Mouse (Mus musculus) midbrain, embryonic 11.5 days (tissue): ENCODE data around the gene Arid3b. TPM values are rescaled to one million over a fixed set of nuclear protein-coding genes. Genes with fewer than 3 reads are reported as not detected.

Source experiments
- ATAC-seq: fragments of 200-750 bp; cut with Nextera tagmentation; 2 replicates; pipeline ENCODE4 v1.8.0; 2017; ENCODE audit warnings: moderate TSS enrichment, moderate library complexity; ENCODE audit not compliant: low FRiP score
- DNase-seq: peaks from one replicate; pipeline ENCODE4 v3.0.0; 2015; ENCODE audit warnings: low spot score; ENCODE audit errors: missing footprints
- H3K27ac ChIP-seq: fragments of 300-500 bp; sonication (generic); 2 replicates; pipeline ENCODE4 v1.5.1; 2014; ENCODE audit warnings: low read depth, low read length
- H3K27me3 ChIP-seq: fragments of 300-500 bp; sonication (generic); 2 replicates; pipeline ENCODE4 v1.6.1; 2014; ENCODE audit warnings: mild to moderate bottlenecking, low read length, moderate library complexity, mixed read lengths; ENCODE audit not compliant: control insufficient read depth, insufficient read depth
- H3K36me3 ChIP-seq: fragments of 300-500 bp; sonication (generic); 2 replicates; pipeline ENCODE4 v1.6.1; 2014; ENCODE audit warnings: mild to moderate bottlenecking, low read length, moderate library complexity, mixed read lengths; ENCODE audit not compliant: control insufficient read depth, insufficient read depth
- H3K4me1 ChIP-seq: fragments of 300-500 bp; sonication (generic); 2 replicates; pipeline ENCODE4 v1.6.1; 2014; ENCODE audit warnings: low read length; ENCODE audit not compliant: control insufficient read depth, insufficient read depth
- H3K4me2 ChIP-seq: fragments of 300-500 bp; sonication (generic); 2 replicates; pipeline ENCODE4 v1.6.1; 2014; ENCODE audit warnings: mild to moderate bottlenecking, moderate library complexity
- H3K4me3 ChIP-seq: fragments of 300-500 bp; sonication (generic); 2 replicates; pipeline ENCODE4 v1.5.1; 2014; ENCODE audit warnings: low read depth, low read length
- H3K9ac ChIP-seq: fragments of 300-500 bp; sonication (generic); 2 replicates; pipeline ENCODE4 v1.6.1; 2014; ENCODE audit warnings: low read length
- H3K9me3 ChIP-seq: fragments of 300-500 bp; sonication (generic); 2 replicates; pipeline ENCODE4 v1.6.1; 2016; ENCODE audit warnings: low read length; ENCODE audit not compliant: control insufficient read depth
- WGBS: fragments of 180-500 bp; shearing (Covaris S2); extraction: QIAGEN DNeasy Blood & Tissue Kit; methylation state at CpG from one replicate; pipeline ENCODE4 v1.1.7; 2014; 5-methylcytosine and 5-hydroxymethylcytosine counted together
- polyA plus RNA-seq: library from polyadenylated mRNA; unstranded; fragments of >200 nt; fragmentation: Nextera tagmentation; extraction: Ambion mirVana; gene quantifications from 2 replicates; pipeline ENCODE4 v1.2.1, GENCODE M21; 2014

Arid3b gene
- polyA plus RNA-seq, 1 experiment from 2014 or later: 25.7 TPM

DNA sequence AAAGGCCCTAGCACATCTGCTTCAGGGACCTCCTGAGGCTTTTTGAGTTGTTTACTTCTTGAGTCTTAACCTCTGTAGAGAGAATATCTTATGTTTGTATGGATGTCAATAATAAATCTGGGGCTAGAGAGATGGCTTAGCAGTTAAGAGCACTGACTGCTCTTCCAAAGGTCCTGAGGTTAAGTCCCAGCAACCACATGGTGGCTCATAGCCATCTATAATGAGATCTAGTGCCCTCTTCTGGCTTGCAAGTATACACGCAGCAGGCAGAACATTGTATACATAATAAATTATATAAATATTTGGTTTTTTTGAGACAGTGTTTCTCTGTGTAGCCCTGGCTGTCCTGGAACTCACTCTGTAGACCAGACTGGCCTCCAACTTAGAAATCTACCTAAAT is 62.4 kb downstream of the Arid3b start:
- no peak for DNase-seq
- H3K27me3 ChIP-seq: no peaks in the 10 kb centered on the region
- no peaks in the 10 kb centered on the region for H3K9me3 ChIP-seq
- no peak overlapping the region for H3K9ac ChIP-seq
- 9% methylated on average over 1 of the region's 1 CpGs for WGBS
- no peak overlapping the region for H3K27ac ChIP-seq
- no peaks in the 10 kb centered on the region for H3K4me1 ChIP-seq
- no peak for ATAC-seq
- no peaks in the 10 kb centered on the region for H3K36me3 ChIP-seq
- H3K4me3 ChIP-seq: no peak overlapping the region
- no peak overlapping the region for H3K4me2 ChIP-seq

- Histone ChIP-seq H3K9ac (no peak overlapping the region), H3K4me2 (no peak overlapping the region), H3K4me3 (no peak overlapping the region), H3K36me3 (no peaks in the 10 kb centered on the region), H3K9me3 (no peaks in the 10 kb centered on the region), H3K27ac (no peak overlapping the region), H3K4me1 (no peaks in the 10 kb centered on the region), H3K27me3 (no peaks in the 10 kb centered on the region)
- DNase-seq (no peak), ATAC-seq (no peak)
- 79% methylated on average over 3 of the region's 3 CpGs for WGBS
Observed at GRCm38 (mm10) chr9:57773754-57774153, 62.8 kb downstream of the Arid3b start.

DNA sequence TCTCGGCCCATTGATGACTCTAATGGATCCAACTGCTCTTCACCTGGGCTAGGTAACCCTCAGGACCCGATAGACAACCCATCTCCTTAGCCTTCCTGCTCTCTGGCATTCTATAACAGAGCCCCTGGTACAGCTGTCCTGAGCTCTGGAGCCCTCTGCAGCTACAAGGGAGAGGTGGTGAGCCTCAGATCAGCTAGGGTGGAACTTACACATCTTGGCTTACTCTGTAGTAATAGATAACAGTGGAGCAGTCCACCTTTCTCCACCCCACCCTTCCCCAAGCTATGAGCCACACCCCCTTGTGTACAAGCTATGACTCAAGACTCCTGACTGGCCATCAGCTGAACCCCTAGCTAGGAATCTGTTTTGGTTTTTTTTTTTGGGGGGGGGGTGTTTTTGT is 65.8 kb downstream of the Arid3b start:
- Histone ChIP-seq H3K4me2 (no peak overlapping the region), H3K4me3 (no peak overlapping the region), H3K9ac (no peak overlapping the region), H3K27ac (no peak overlapping the region), H3K36me3 (no peaks in the 10 kb centered on the region), H3K4me1 (peaks cover 4% of the 10 kb centered on the region), H3K27me3 (no peaks in the 10 kb centered on the region), H3K9me3 (no peaks in the 10 kb centered on the region)
- ATAC-seq (no peak), DNase-seq (no peak)
- 87% methylated on average over 2 of the region's 2 CpGs for WGBS

GRCm38 (mm10) chr9:57770214-57770613 is 66.4 kb downstream of the Arid3b start:
- DNase-seq: no peak
- H3K4me1 ChIP-seq: peaks cover 4% of the 10 kb centered on the region
- H3K9me3 ChIP-seq: no peaks in the 10 kb centered on the region
- H3K27me3 ChIP-seq: no peaks in the 10 kb centered on the region
- H3K4me3 ChIP-seq: no peak overlapping the region
- no peak overlapping the region for H3K27ac ChIP-seq
- ATAC-seq: no peak
- no peak overlapping the region for H3K4me2 ChIP-seq
- H3K36me3 ChIP-seq: no peaks in the 10 kb centered on the region
- no peak overlapping the region for H3K9ac ChIP-seq
- 97% methylated on average over 1 of the region's 1 CpGs for WGBS

DNA sequence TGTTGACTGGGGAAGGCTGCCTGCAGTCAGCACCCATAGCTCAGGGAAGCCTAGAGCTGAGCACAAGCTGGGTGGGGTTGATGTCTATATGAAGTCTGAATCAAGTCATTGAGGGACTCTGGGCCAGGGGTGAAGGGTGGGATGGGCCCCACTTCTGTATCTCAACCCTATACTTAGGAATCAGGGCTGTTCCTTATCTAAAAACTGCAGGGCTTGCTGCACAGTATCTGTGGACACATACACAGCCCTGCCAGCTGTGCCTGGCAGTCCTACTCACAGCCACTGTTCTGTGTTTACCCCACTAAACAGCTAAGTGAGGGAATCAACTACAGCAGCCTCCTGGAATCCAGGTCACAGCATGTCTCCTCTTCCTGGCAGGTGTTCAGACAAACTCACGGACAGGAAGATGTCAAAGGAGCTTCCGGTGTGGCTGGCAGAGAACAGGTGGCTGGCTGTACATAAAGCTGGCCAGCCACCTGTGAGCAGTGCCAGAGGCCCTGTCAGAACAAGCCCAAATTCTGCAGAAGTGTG is 67.0 kb downstream of the Arid3b start:
- Histone ChIP-seq H3K4me1 (peaks cover 4% of the 10 kb centered on the region), H3K36me3 (no peaks in the 10 kb centered on the region), H3K4me3 (no peak overlapping the region), H3K27me3 (no peaks in the 10 kb centered on the region), H3K9ac (no peak overlapping the region), H3K4me2 (no peak overlapping the region), H3K27ac (no peak overlapping the region), H3K9me3 (no peaks in the 10 kb centered on the region)
- no peak for DNase-seq
- 83% methylated on average over 2 of the region's 2 CpGs for WGBS
- no peak for ATAC-seq

- H3K9me3 ChIP-seq: no peaks in the 10 kb centered on the region
- peaks cover 20% of the 10 kb centered on the region for H3K4me1 ChIP-seq
- no peaks in the 10 kb centered on the region for H3K36me3 ChIP-seq
- 94% methylated on average over 4 of the region's 4 CpGs for WGBS
- DNase-seq (no peak), ATAC-seq (no peak)
- no peaks in the 10 kb centered on the region for H3K27me3 ChIP-seq
- H3K9ac ChIP-seq: no peak overlapping the region
- H3K4me3 ChIP-seq: no peak overlapping the region
- H3K4me2 ChIP-seq: no peak overlapping the region
- H3K27ac ChIP-seq: no peak overlapping the region
Observed at GRCm38 (mm10) chr9:57767231-57767630, 69.4 kb downstream of the Arid3b start.

GRCm38 (mm10) chr9:57766431-57766830 is 70.2 kb downstream of the Arid3b start:
- Histone ChIP-seq H3K27ac (no peak overlapping the region; the same call in 1 of the 2 replicates), H3K4me2 (peak overlapping the region; percentile 88), H3K9ac (peak overlapping the region; percentile 98), H3K4me1 (peaks cover 20% of the 10 kb centered on the region), H3K36me3 (peaks cover under 1% of the 10 kb centered on the region; the same call in 1 of the 2 replicates), H3K9me3 (no peaks in the 10 kb centered on the region), H3K4me3 (peak overlapping the region; percentile 91), H3K27me3 (no peaks in the 10 kb centered on the region)
- ATAC-seq (no peak), DNase-seq (no peak)
- 34% methylated on average over 6 of the region's 6 CpGs for WGBS

DNA sequence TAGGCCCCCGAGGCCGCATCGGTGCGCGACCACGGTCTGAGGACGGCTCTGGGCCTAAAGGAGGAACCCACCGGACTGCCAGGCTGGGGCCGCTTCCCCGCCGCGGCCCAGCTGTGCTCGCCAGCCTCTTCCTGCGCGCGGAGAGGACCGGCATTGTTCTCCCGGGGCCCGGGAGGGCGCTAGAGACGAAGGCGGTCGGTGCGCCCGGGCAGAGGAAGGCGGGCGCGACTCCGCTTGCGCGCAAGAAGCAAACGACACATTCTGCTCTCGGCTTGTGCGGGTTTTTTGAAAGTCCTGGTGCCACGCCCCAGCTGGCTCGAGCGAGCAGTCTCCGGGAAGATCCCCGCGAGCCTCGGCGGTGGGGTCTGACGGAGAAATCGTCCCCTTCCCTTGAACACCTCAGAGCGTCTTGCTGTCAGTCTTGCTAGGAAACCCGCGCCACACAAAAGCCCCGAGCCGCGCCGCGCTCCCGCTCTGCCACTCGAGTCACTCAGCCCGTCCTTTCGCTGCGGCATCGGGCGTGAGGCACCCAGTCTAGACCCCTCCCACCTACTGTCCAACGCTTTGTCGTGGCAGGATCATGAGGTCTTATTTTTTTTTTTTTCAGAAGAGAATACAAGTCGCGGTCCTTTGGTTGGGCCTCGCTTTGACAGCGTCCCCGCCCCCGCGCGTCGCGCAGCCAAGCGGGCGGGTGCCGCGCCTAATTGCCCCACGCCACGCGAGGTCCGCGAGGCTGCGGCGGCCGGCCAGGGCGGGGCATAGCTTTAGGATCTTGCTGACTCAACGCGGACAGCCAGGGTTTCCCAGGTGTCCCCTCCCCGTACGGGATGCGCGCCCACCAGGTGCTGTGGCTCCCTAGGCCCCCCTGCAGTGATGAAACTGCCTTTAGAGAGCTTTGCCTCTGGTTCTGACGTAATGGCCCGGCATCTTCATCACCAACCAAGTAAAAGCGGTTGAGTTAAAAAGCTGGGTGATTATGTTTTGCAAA is 70.9 kb downstream of the Arid3b start, which contains the start of gene Clk3:
Gene Clk3, minus strand, starts transcription at position 497 of the 988 bp plus-strand sequence.
- WGBS: under 1% methylated on average over 92 of the region's 93 CpGs
- ATAC-seq: peak; percentile 80
- DNase-seq: peak; percentile 96

DNA sequence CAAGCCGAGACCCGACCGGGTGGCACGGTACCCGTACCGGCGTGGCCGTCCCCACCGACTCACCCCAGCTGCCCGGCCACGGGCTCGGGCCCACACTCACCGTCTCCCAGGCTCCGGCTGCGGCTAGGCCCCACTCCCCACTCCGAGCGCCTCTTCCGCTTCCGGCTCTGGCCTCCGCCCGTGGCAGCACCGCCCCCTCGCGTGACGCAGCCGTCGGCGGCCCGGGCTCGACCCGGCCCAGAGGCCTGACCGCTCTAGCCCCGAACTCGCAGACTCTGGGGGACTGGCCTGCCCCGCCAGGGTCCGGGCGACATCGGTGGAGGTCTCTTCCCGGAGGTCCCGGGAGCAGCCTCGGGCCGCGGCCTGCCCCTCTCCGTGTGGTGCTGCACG is 71.6 kb downstream of the Arid3b start:
- H3K9ac ChIP-seq: peak overlapping the region; percentile 98
- H3K27me3 ChIP-seq: no peaks in the 10 kb centered on the region
- peak overlapping the region; percentile 91 for H3K4me3 ChIP-seq
- peaks cover 20% of the 10 kb centered on the region for H3K4me1 ChIP-seq
- H3K27ac ChIP-seq: peak overlapping the region; percentile 98
- ATAC-seq (peak; percentile 95), DNase-seq (peak; percentile 99)
- H3K4me2 ChIP-seq: peak overlapping the region; percentile 88
- under 1% methylated on average over 36 of the region's 45 CpGs for WGBS
- H3K36me3 ChIP-seq: peaks cover 10% of the 10 kb centered on the region; the same call in 1 of the 2 replicates
- H3K9me3 ChIP-seq: no peaks in the 10 kb centered on the region

More for the DNA sequence above, 70.9 kb downstream of the Arid3b start, which contains the start of gene Clk3:
- Histone ChIP-seq H3K9me3 (no peaks in the 10 kb centered on the region), H3K4me3 (peak within 1 kb of the TSS; percentile 91), H3K36me3 (peaks cover 7% of the 10 kb centered on the region; the same call in 1 of the 2 replicates), H3K27me3 (no peaks in the 10 kb centered on the region), H3K4me2 (peak within 1 kb of the TSS; percentile 88), H3K9ac (peak within 1 kb of the TSS; percentile 98), H3K27ac (peak within 1 kb of the TSS; percentile 98), H3K4me1 (peaks cover 20% of the 10 kb centered on the region)
